Mouse (Mus musculus) ES-E14 (cell line): ENCODE results near the gene Vmn2r81. TPM values are rescaled to one million over a fixed set of nuclear protein-coding genes. Genes with fewer than 3 reads are reported as not detected.

Source experiments
- DNase-seq: peaks from one replicate; pipeline ENCODE4 v3.0.0-alpha.2; 2013; ENCODE audit warnings: low read depth, low spot score
- H3K27ac ChIP-seq: 2 replicates; pipeline ENCODE4 v1.5.1; 2012; ENCODE audit warnings: low read depth, mild to moderate bottlenecking, low read length, moderate library complexity, mixed read lengths; ENCODE audit not compliant: poor library complexity, insufficient read depth, severe bottlenecking
- H3K36me3 ChIP-seq: 2 replicates; pipeline ENCODE4 v1.6.1; 2012; ENCODE audit warnings: mild to moderate bottlenecking, low read length, moderate library complexity, mixed read lengths; ENCODE audit not compliant: control insufficient read depth, poor library complexity, insufficient read depth, severe bottlenecking
- H3K4me1 ChIP-seq, 2 experiments: fragments of 150-350 bp in 1 of 2; sonication (generic) in 1 of 2; 2 replicates each; pipeline ENCODE4 v1.6.1; 2012; ENCODE audit warnings: low read length in 2 of 2, mild to moderate bottlenecking in 1 of 2, mixed read lengths in 1 of 2; ENCODE audit not compliant: control insufficient read depth in 2 of 2, insufficient read depth in 2 of 2, poor library complexity in 1 of 2
- H3K4me3 ChIP-seq, 2 experiments: fragments of 150-350 bp in 1 of 2; sonication (generic) in 1 of 2; 2 replicates each; pipeline ENCODE4 v1.5.1; 2012; ENCODE audit warnings: low read length in 2 of 2, low read depth in 1 of 2, mild to moderate bottlenecking in 1 of 2, mixed read lengths in 1 of 2; ENCODE audit not compliant: insufficient read depth in 1 of 2, poor library complexity in 1 of 2, severe bottlenecking in 1 of 2
- H3K9ac ChIP-seq: 2 replicates; pipeline ENCODE4 v1.6.1; 2012; ENCODE audit warnings: low read depth, mild to moderate bottlenecking, low read length, mixed read lengths; ENCODE audit not compliant: poor library complexity, insufficient read depth, severe bottlenecking
- H3K9me3 ChIP-seq: fragments of 150-350 bp; sonication (generic); 2 replicates; pipeline ENCODE4 v1.6.1; 2012; ENCODE audit warnings: low read depth, mild to moderate bottlenecking, low read length; ENCODE audit not compliant: control insufficient read depth, insufficient read depth
- CHD2 ChIP-seq: IDR thresholded peaks from 2 replicates; pipeline ENCODE4 v1.6.1; 2014; ENCODE audit warnings: mild to moderate bottlenecking, low read depth, low read length, inconsistent platforms
- HCFC1 ChIP-seq: IDR thresholded peaks from 2 replicates; pipeline ENCODE4 v1.6.1; 2012; ENCODE audit warnings: low read length, inconsistent platforms, borderline replicate concordance; ENCODE audit not compliant: insufficient read depth
- ZC3H11A ChIP-seq: IDR thresholded peaks from 2 replicates; pipeline ENCODE4 v1.6.1; 2012; ENCODE audit warnings: low read depth, mild to moderate bottlenecking, inconsistent platforms, low read length, borderline replicate concordance
- ZNF384 ChIP-seq: IDR thresholded peaks from 2 replicates; pipeline ENCODE4 v1.6.1; 2012; ENCODE audit warnings: low read depth, low read length, inconsistent platforms
- in situ Hi-C, 2 experiments: fragments of 600-800 bp; cut with MboI; formaldehyde crosslinking; loops; one replicate each; pipeline ENCODE4 v1.15.1; 2025; ENCODE audit warnings: low sequenced_read_pairs in 2 of 2, inconsistent platforms in 1 of 2; ENCODE audit not compliant: unreplicated experiment in 2 of 2
- total RNA-seq: library from RNA; depleted of rRNA; stranded (reverse); fragments of 300-350 nt; gene quantifications from 2 replicates; pipeline ENCODE4 v1.2.3, GENCODE M21; 2012; rRNA removed

Vmn2r81 gene
- total RNA-seq, 1 experiment = not detected

- Histone ChIP-seq H3K36me3 (no peaks in the 10 kb centered on the region), H3K9me3 (no peaks in the 10 kb centered on the region), H3K9ac (no peak overlapping the region), H3K27ac (no peak overlapping the region), H3K4me3 (no peak overlapping the region), H3K4me1 (no peaks in the 10 kb centered on the region)
- DNase-seq = no peak
- TF ChIP-seq ZC3H11A (no peak), ZNF384 (no peak), CHD2 (no peak), HCFC1 (no peak)
- in situ Hi-C loops = no loop called here
Measured at GRCm38 (mm10) chr10:79322737-79323086, 75.2 kb downstream of the Vmn2r81 start.

Other genes with a start within 250 kb of the Vmn2r81 start
- gene Olfr1351, start 235.2 kb upstream of the Vmn2r81 start, total RNA-seq = not detected in 2 replicates
- not detected in 2 replicates for gene Olfr57, start 219.0 kb upstream of the Vmn2r81 start, total RNA-seq
- 9.0 and 10.8 TPM in 2 replicates for gene 2610008E11Rik, start 150.1 kb upstream of the Vmn2r81 start, total RNA-seq
- gene Vmn2r80, start 98.9 kb upstream of the Vmn2r81 start, total RNA-seq = not detected in 2 replicates
- not detected in 2 replicates for gene Vmn2r82, start 108.8 kb downstream of the Vmn2r81 start, total RNA-seq
- gene Vmn2r83, start 221.0 kb downstream of the Vmn2r81 start, total RNA-seq = not detected in 2 replicates